Mouse (Mus musculus): ENCODE results near the gene Gm7168.
"Not testable (repeated sequence)": the region's sequence is repeated elsewhere in the genome, so short reads cannot be mapped to it uniquely, and the experiment has no call there.

The Gm7168 gene

GRCm38 (mm10) chr17:13948073-13948472 lies at the start of gene Gm7168:
Gene Gm7168 (plus strand): TSS chr17:13948373.
- not testable (repeated sequence) for DNase-seq (ENCODE audit: extremely low read depth, insufficient read length, low spot score)

DNA sequence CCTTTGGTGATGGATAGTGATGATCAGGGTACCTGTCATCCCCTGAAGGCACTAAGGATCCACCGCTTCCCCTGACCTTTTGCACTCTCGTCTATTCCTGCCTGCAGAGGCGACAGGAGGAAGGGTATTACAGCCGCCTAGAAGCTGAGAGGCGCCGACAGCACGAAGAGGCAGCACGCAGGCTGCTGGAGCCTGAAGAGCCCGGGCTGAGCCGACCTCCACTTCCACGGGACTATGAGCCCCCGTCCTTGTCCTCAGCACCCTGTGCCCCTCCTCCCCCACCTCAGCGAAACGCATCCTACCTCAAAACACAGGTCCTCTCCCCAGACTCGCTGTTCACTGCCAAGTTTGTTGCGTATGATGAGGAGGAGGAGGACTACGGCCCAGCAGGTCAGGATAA lies 49.3 kb upstream of the Gm7168 start:
- DNase-seq (ENCODE audit: extremely low read depth, insufficient read length, low spot score) = no peak

DNA sequence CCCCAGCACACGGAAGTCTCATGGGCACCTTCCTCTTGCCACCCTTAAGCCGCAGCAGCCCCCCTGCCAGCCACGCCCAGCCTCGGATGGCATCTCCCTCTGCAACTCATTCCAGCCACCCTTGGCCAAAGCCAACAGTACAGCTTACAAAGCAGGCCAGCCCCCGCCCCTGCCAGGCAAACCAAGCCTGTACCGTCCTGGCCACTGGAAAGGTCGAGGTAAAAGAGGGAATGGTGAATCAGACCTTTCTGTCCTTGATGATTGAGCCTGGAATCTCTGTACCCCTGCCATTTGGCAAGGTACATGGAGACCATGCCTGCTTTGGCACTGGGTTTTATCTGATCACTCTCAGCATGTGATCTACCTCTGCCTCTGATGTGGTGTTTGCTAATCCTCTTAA lies 48.9 kb upstream of the Gm7168 start:
- no peak for DNase-seq (ENCODE audit: extremely low read depth, insufficient read length, low spot score)

DNA sequence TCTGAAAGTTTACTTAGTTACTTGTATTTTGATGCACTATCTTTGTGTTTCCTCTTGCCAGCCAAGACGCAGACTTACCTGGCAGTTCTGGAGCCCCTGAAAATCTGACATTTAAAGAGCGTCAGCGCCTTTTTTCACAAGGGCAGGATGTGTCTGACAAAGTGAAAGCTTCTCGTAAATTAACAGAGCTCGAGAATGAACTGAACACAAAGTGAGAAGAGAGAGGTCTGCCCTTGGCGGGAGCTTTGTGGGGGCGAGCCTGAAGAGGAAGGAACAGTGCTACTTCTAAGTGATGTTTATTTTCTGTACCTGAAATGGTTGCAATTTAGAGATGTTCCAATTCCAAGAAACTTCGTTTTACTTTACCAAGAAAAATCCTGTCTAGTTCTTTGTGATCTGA lies 44.4 kb upstream of the Gm7168 start:
- DNase-seq (ENCODE audit: extremely low read depth, insufficient read length, low spot score) = no peak

DNA sequence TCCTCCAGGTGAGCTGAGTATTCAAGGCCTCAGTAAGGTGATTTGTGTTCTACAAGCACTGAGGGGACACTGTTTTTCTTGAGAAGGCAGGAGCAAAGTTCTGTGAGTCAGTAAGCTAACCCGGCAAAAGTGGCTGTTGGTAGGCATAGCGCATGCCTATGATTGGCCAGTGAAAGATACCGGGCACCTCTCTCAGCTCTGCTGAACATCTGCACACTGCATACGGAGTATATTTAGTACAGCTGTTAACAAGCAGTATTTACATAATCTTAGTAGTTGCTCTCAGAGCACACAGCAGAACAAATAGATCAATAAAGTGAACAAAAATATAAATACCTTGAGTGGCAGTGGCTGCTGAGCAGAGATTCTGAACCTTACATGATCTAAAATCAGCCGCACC lies 41.1 kb upstream of the Gm7168 start:
- no peak for DNase-seq (ENCODE audit: extremely low read depth, insufficient read length, low spot score)

DNA sequence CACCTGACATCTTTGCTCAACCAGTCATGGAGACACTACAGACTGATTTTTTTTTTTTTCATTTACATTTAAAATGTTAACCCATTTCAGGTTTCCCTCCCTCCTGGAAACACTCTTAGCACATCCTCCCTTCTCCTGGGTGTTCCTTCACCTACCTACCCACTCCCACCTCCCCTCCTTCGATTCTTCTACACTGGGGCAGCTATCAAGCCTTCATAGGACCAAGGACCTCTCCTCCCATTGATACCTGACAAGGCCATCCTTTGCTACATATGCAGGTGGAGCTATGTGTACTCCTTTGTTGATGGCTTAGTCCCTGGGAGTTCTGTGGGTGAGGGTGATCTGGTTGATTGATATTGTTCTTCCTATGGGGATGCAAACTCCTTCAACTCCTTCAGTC lies 40.5 kb upstream of the Gm7168 start:
- no peak for DNase-seq (ENCODE audit: extremely low read depth, insufficient read length, low spot score)

- no peak for DNase-seq (ENCODE audit: extremely low read depth, insufficient read length, low spot score)
Measured at GRCm38 (mm10) chr17:13913951-13914350, 34.2 kb upstream of the Gm7168 start.

DNA sequence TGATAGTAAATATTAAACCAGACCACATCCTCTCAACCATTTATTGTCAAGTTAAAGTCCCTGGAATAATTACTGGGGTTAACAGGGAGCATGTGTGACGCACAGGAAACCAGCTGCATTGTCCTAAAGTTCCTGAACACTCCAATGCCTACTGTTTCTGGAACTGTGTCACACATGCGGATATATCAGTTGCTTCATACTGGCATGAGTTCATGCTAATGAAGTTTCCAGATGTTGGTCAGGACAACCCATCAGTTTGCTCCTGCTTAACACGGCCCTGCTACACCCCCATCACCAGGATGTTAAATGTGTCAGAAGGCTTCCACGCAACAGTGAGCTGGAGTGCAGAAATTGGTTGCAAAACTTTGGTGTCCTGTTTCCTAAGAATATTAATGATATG lies 33.6 kb upstream of the Gm7168 start:
- no peak for DNase-seq (ENCODE audit: extremely low read depth, insufficient read length, low spot score)

DNA sequence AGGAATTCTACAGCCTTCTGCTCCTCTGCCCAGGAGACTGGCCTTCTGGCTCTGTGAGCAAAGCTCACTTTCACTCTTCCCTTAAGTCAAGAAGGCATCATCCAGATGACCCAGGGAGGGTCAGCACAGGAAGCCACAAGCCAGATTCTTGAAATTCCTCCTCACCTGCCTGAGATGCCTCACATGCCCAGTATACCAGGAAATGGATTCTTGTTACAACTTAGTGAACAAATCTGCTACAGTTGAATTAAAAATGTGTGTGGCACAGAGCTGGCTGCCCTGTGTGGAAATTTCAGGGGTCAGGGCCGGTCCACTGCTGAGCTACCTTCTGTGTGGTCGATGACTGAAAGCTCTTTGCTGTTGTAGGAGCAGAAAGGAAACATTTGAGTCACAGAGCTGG lies 27.4 kb upstream of the Gm7168 start:
- DNase-seq (ENCODE audit: extremely low read depth, insufficient read length, low spot score) = peak; percentile 84

GRCm38 (mm10) chr17:13923418-13923817 lies 24.8 kb upstream of the Gm7168 start:
- DNase-seq (ENCODE audit: extremely low read depth, insufficient read length, low spot score) = no peak

- peak; percentile 58 for DNase-seq (ENCODE audit: extremely low read depth, insufficient read length, low spot score)
Measured at GRCm38 (mm10) chr17:13924588-13924987, 23.6 kb upstream of the Gm7168 start.

DNA sequence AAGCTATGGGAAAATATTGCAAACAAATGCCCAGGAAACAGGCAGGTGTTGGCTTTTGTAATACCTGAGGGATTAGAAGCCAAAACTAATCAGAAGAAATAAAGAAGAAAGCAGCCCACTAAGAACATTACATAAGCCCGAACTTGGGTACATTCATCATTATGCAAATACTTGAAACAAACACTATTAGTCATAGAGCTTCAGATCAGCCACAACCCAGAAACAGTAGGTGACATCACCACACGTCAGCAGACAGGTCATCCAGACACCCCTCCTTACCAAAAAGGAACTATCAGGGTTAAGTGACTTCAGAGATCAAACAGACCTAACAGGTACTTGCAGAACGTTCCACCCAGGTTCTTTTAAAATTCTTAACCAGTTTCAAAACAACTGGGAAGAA lies 22.2 kb upstream of the Gm7168 start:
- DNase-seq (ENCODE audit: extremely low read depth, insufficient read length, low spot score) = peak; percentile 26

DNA sequence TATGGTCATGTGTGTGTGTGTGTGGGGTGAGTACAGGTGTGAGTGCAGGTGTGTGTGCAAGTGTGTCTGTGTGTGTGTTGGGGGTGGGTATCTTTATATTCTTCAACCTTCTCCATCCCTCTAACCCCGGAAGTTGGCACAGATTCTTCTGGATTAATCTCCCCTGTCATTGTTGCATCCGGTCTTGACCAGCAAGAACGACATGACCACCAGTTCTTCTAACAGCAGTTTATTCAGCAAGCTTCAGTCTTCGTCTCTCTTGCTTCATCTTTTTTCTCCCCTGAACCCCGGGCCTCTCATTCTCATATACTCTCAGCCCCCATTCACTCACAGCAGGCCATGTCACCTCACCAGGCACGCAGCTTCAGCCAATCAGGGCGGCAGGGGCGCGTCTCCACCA lies 17.8 kb upstream of the Gm7168 start:
- DNase-seq (ENCODE audit: extremely low read depth, insufficient read length, low spot score) = no peak

DNA sequence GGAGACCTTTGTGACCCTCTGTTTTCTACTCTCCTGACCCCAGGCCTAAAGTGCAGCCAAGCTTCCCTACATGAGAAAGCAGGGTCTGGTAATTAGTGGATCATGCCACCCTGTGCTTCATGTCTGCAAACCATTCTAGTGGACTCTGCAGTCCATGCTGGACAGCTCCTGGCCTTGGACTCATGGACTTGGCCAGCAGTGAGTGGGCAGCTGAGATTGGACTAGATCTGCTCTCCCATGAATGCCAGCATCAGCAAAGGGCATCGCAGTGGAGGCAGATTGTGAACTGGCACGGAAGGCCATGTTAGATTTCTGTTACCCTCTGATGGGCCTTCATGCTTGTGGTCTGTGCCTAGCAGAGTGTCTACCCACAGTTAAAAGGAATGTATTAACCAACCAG lies 12.8 kb upstream of the Gm7168 start:
- DNase-seq (ENCODE audit: extremely low read depth, insufficient read length, low spot score) = not testable (repeated sequence)

DNA sequence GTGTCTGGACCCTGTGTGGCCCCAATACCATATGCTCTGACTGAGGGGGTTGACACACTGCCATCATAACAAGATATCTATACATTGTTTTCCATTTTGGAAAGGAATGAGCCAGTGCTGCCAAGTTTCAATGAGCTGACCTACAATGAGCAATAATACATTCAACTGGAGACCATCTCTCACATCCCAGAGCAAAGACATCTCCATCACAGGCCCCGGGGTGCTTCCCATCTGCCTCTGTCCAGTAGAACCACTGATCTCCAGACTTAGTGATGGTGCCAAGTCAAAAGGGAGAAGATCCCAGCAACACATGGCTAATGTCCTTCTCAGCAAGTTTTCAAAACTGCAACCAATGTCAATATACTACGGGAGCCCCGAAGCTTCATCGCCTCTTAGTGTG lies 10.4 kb upstream of the Gm7168 start:
- DNase-seq (ENCODE audit: extremely low read depth, insufficient read length, low spot score) = no peak

DNA sequence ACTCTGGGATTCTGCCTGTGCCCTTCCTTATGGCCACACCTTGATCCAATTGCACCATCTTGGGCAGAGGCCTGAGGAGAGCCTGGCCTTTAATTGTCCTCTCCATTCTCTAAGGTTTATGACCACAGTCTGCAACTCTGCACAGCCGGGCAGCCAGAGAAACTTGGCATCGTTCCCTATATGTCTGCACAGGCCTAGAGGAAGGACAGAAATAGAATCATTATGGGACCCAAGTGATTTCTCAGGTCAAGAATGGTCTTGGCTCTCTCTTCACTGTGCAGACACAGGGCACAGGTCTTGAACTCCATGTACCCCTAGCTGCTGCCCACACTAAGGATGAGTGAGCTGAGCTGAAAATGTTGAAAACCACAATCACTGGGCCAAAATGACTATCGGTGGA lies 9.5 kb upstream of the Gm7168 start:
- no peak for DNase-seq (ENCODE audit: extremely low read depth, insufficient read length, low spot score)

- DNase-seq (ENCODE audit: extremely low read depth, insufficient read length, low spot score) = not testable (repeated sequence)
Measured at GRCm38 (mm10) chr17:13939231-13939630, 8.9 kb upstream of the Gm7168 start.

DNA sequence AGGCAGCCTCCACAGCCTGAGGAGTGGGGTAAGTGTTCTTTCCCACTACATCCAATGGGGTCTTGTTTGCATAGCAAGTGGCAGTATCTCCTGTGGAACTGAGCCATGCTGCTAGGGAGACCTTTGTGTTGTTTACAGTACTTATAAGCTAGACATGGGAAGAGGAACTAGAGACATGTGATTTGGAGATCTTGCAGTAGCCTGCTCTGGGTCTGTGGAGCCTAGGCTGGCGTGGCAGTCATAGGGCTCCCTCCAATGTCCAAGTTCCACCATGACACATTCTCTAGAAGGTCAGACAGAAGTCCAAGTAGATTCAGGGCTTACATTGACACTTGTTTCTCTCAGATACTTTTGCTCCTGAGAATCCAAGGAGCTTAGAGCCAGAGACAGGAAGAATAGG lies 7.7 kb upstream of the Gm7168 start:
- no peak for DNase-seq (ENCODE audit: extremely low read depth, insufficient read length, low spot score)

- not testable (repeated sequence) for DNase-seq (ENCODE audit: extremely low read depth, insufficient read length, low spot score)
Measured at GRCm38 (mm10) chr17:13951570-13951969, 3.4 kb downstream of the Gm7168 start.

GRCm38 (mm10) chr17:13958129-13958528 lies 10.0 kb downstream of the Gm7168 start:
- DNase-seq (ENCODE audit: extremely low read depth, insufficient read length, low spot score) = not testable (repeated sequence)

DNA sequence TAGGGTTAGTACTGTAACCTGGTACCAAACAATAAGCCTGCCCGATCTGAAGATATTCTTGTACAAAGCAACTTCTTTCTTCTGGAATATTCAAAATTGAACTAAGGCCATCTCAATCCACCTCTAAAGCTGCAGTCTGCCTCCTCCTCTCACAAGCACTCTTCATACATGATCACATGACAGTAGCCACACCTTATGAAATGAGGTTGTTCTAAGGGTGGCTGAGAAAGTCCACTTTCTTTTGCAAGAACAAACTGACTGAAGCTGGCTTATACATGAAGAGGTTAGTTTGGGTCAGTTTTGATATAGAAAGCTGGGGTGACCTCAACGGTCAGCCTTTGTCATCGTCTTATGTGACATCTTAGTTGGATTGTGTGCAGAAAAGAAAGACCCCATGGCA lies 14.1 kb downstream of the Gm7168 start:
- DNase-seq (ENCODE audit: extremely low read depth, insufficient read length, low spot score) = not testable (repeated sequence)

- not testable (repeated sequence) for DNase-seq (ENCODE audit: extremely low read depth, insufficient read length, low spot score)
Measured at GRCm38 (mm10) chr17:13965048-13965447, 16.9 kb downstream of the Gm7168 start.

DNA sequence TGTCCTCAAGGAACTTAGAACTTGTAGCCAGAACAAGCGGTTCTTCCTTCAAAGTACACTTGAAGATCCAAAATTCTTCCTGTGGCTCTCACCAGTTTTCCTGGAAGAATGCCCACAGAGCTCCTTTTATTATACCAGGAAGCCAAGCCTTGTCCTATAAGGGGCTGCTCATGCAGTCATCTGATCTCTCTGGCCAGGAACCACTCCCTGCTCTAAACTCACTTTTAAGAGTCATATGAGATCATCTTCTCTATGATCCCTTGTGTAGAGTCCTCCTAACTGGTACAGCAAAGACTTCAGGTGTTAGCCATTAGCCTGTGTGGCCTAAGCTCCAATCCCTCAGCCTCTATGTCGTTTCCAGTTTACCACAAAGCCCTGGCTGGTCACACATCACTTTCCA lies 21.7 kb downstream of the Gm7168 start:
- DNase-seq (ENCODE audit: extremely low read depth, insufficient read length, low spot score) = not testable (repeated sequence)

DNA sequence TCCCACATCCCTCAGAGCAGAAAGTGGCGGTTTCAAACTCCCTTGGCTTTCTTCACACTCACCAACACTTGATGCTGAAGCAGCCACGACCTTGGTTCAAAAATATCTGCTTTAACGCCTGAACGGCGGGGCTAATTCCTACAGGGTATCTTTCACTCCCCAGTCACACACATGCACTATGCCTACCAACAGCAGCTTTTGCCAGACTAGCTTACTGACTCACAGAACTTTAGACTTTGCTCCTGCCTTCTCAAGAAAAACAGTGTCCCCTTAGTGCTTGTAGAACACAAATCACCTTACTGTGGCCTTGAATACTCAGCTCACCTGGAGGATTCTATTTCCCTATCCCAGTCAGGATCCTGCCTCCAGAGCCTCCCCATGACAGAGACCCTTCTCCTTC lies 22.6 kb downstream of the Gm7168 start:
- DNase-seq (ENCODE audit: extremely low read depth, insufficient read length, low spot score) = not testable (repeated sequence)

Data from 3134 (cell line).